Mouse (Mus musculus) midbrain, embryonic 16.5 days (tissue): Measurements from ENCODE around the gene Prickle4. TPM values are rescaled to one million over a fixed set of nuclear protein-coding genes. Genes with fewer than 3 reads are reported as not detected.

ENCODE experiments used
- ATAC-seq: fragments of 200-750 bp; cut with Nextera tagmentation; 2 replicates; pipeline ENCODE4 v1.8.0; 2017; ENCODE audit warnings: moderate TSS enrichment
- H3K27ac ChIP-seq: fragments of 300-500 bp; sonication (generic); 2 replicates; pipeline ENCODE4 v1.5.1; 2014; ENCODE audit warnings: mild to moderate bottlenecking, low read length, mixed read lengths
- H3K27me3 ChIP-seq: fragments of 300-500 bp; sonication (generic); 2 replicates; pipeline ENCODE4 v1.6.1; 2014; ENCODE audit warnings: low read depth, low read length, mixed read lengths; ENCODE audit not compliant: control insufficient read depth, insufficient read depth
- H3K36me3 ChIP-seq: fragments of 300-500 bp; sonication (generic); 2 replicates; pipeline ENCODE4 v1.6.1; 2014; ENCODE audit warnings: mild to moderate bottlenecking, low read length, moderate library complexity, mixed read lengths; ENCODE audit not compliant: control insufficient read depth, insufficient read depth
- H3K4me1 ChIP-seq: fragments of 300-500 bp; sonication (generic); 2 replicates; pipeline ENCODE4 v1.6.1; 2014; ENCODE audit warnings: mild to moderate bottlenecking, low read length, mixed read lengths; ENCODE audit not compliant: control insufficient read depth, insufficient read depth
- H3K4me2 ChIP-seq: fragments of 300-500 bp; sonication (generic); 2 replicates; pipeline ENCODE4 v1.6.1; 2014; ENCODE audit warnings: mild to moderate bottlenecking, low read length, mixed read lengths
- H3K4me3 ChIP-seq: fragments of 300-500 bp; sonication (generic); 2 replicates; pipeline ENCODE4 v1.5.1; 2014; ENCODE audit warnings: low read depth, mild to moderate bottlenecking, low read length, moderate library complexity, mixed read lengths
- H3K9ac ChIP-seq: fragments of 300-500 bp; sonication (generic); 2 replicates; pipeline ENCODE4 v1.6.1; 2014; ENCODE audit warnings: low read depth, low read length, mixed read lengths
- H3K9me3 ChIP-seq: fragments of 300-500 bp; sonication (generic); replicated peaks from 2 replicates; pipeline ENCODE4 v1.6.1; 2014; ENCODE audit warnings: mild to moderate bottlenecking, low read length, mixed read lengths; ENCODE audit not compliant: control insufficient read depth, poor library complexity, severe bottlenecking
- WGBS: fragments of 180-500 bp; shearing (Covaris S2); extraction: QIAGEN DNeasy Blood & Tissue Kit; methylation state at CpG from one replicate; pipeline ENCODE4 v1.1.7; 2014; 5-methylcytosine and 5-hydroxymethylcytosine counted together
- polyA plus RNA-seq: library from polyadenylated mRNA; unstranded; fragments of >200 nt; fragmentation: Nextera tagmentation; extraction: Ambion mirVana; gene quantifications from 2 replicates; pipeline ENCODE4 v1.2.1, GENCODE M21; 2015

Prickle4 gene
- polyA plus RNA-seq, 1 experiment from 2014 or later, result 2.4 TPM

GRCm38 (mm10) chr17:47710036-47710435, 15.5 kb upstream of the Prickle4 start:
- Histone ChIP-seq H3K9ac (no peak overlapping the region), H3K4me2 (no peak overlapping the region), H3K4me3 (no peak overlapping the region), H3K27ac (no peak overlapping the region), H3K9me3 (no peaks in the 10 kb centered on the region), H3K36me3 (no peaks in the 10 kb centered on the region), H3K27me3 (no peaks in the 10 kb centered on the region), H3K4me1 (peaks cover 2% of the 10 kb centered on the region; the same call in 1 of the 2 replicates)
- 89% methylated on average over 3 of the region's 3 CpGs for WGBS
- no peak for ATAC-seq

GRCm38 (mm10) chr17:47708972-47709371, 14.4 kb upstream of the Prickle4 start:
- Histone ChIP-seq H3K4me1 (peaks cover 2% of the 10 kb centered on the region; the same call in 1 of the 2 replicates), H3K4me2 (no peak overlapping the region), H3K4me3 (no peak overlapping the region), H3K9me3 (no peaks in the 10 kb centered on the region), H3K9ac (no peak overlapping the region), H3K27ac (no peak overlapping the region), H3K27me3 (no peaks in the 10 kb centered on the region), H3K36me3 (peaks cover 3% of the 10 kb centered on the region; the same call in 1 of the 2 replicates)
- no peak for ATAC-seq
- WGBS, result 84% methylated on average over 4 of the region's 4 CpGs

GRCm38 (mm10) chr17:47707961-47708360, 13.4 kb upstream of the Prickle4 start:
- Histone ChIP-seq H3K36me3 (peaks cover 5% of the 10 kb centered on the region; the same call in 1 of the 2 replicates), H3K9ac (no peak overlapping the region), H3K4me2 (no peak overlapping the region), H3K9me3 (no peaks in the 10 kb centered on the region), H3K27me3 (no peaks in the 10 kb centered on the region), H3K4me3 (no peak overlapping the region), H3K27ac (no peak overlapping the region), H3K4me1 (peaks cover 2% of the 10 kb centered on the region; the same call in 1 of the 2 replicates)
- 81% methylated on average over 3 of the region's 3 CpGs for WGBS
- no peak for ATAC-seq

- no peaks in the 10 kb centered on the region for H3K9me3 ChIP-seq
- H3K27me3 ChIP-seq, result no peaks in the 10 kb centered on the region
- no peak overlapping the region for H3K4me3 ChIP-seq
- H3K36me3 ChIP-seq, result peaks cover 5% of the 10 kb centered on the region; the same call in 1 of the 2 replicates
- no peak for ATAC-seq
- no peak overlapping the region for H3K9ac ChIP-seq
- no peak overlapping the region for H3K4me2 ChIP-seq
- no peaks in the 10 kb centered on the region for H3K4me1 ChIP-seq
- H3K27ac ChIP-seq, result no peak overlapping the region
- WGBS, result 78% methylated on average over 1 of the region's 1 CpGs
Observed at GRCm38 (mm10) chr17:47706196-47706595, 11.7 kb upstream of the Prickle4 start.

- ATAC-seq, result no peak
- no peak overlapping the region for H3K27ac ChIP-seq
- no peaks in the 10 kb centered on the region for H3K9me3 ChIP-seq
- H3K4me2 ChIP-seq, result no peak overlapping the region
- no peaks in the 10 kb centered on the region for H3K27me3 ChIP-seq
- H3K36me3 ChIP-seq, result peaks cover 5% of the 10 kb centered on the region; the same call in 1 of the 2 replicates
- H3K9ac ChIP-seq, result no peak overlapping the region
- H3K4me1 ChIP-seq, result no peaks in the 10 kb centered on the region
- 82% methylated on average over 4 of the region's 4 CpGs for WGBS
- no peak overlapping the region for H3K4me3 ChIP-seq
Observed at GRCm38 (mm10) chr17:47704692-47705091, 10.2 kb upstream of the Prickle4 start.

- H3K4me3 ChIP-seq, result no peak overlapping the region
- WGBS, result 34% methylated on average over 20 of the region's 20 CpGs
- no peak overlapping the region for H3K9ac ChIP-seq
- no peaks in the 10 kb centered on the region for H3K27me3 ChIP-seq
- no peak for ATAC-seq
- H3K4me2 ChIP-seq, result no peak overlapping the region
- peaks cover 9% of the 10 kb centered on the region; the same call in 1 of the 2 replicates for H3K36me3 ChIP-seq
- no peak overlapping the region for H3K27ac ChIP-seq
- H3K4me1 ChIP-seq, result no peaks in the 10 kb centered on the region
- no peaks in the 10 kb centered on the region for H3K9me3 ChIP-seq
Observed at GRCm38 (mm10) chr17:47703556-47703955, 9.0 kb upstream of the Prickle4 start.

GRCm38 (mm10) chr17:47702548-47703345, 8.2 kb upstream of the Prickle4 start:
- no peak overlapping the region for H3K4me2 ChIP-seq
- peaks cover 9% of the 10 kb centered on the region; the same call in 1 of the 2 replicates for H3K36me3 ChIP-seq
- H3K27me3 ChIP-seq, result no peaks in the 10 kb centered on the region
- H3K4me3 ChIP-seq, result no peak overlapping the region
- H3K4me1 ChIP-seq, result no peaks in the 10 kb centered on the region
- H3K27ac ChIP-seq, result peak overlapping the region; percentile 51
- WGBS, result 55% methylated on average over 28 of the region's 28 CpGs
- H3K9ac ChIP-seq, result no peak overlapping the region
- ATAC-seq, result no peak
- no peaks in the 10 kb centered on the region for H3K9me3 ChIP-seq

- WGBS, result 69% methylated on average over 9 of the region's 9 CpGs
- Histone ChIP-seq H3K4me1 (no peaks in the 10 kb centered on the region), H3K4me3 (no peak overlapping the region), H3K36me3 (peaks cover 9% of the 10 kb centered on the region; the same call in 1 of the 2 replicates), H3K9ac (no peak overlapping the region), H3K27ac (peak overlapping the region; percentile 51), H3K4me2 (no peak overlapping the region), H3K9me3 (no peaks in the 10 kb centered on the region), H3K27me3 (no peaks in the 10 kb centered on the region)
- peak; percentile 62 for ATAC-seq
Observed at GRCm38 (mm10) chr17:47701793-47702192, 7.3 kb upstream of the Prickle4 start.

- Histone ChIP-seq H3K9me3 (no peaks in the 10 kb centered on the region), H3K27me3 (no peaks in the 10 kb centered on the region), H3K9ac (no peak overlapping the region), H3K4me1 (peaks cover 8% of the 10 kb centered on the region), H3K27ac (no peak overlapping the region), H3K4me3 (no peak overlapping the region), H3K4me2 (no peak overlapping the region), H3K36me3 (peaks cover 6% of the 10 kb centered on the region; the same call in 1 of the 2 replicates)
- no peak for ATAC-seq
- WGBS, result 76% methylated on average over 2 of the region's 2 CpGs
Observed at GRCm38 (mm10) chr17:47699055-47699454, 4.5 kb upstream of the Prickle4 start.
